Mouse (Mus musculus) retina, embryonic 14.5 days (tissue): ENCODE results near the gene Ehd4.

Experiments used
- DNase-seq: peaks from one replicate; pipeline ENCODE4 v3.0.0-alpha.2; 2015; ENCODE audit warnings: low spot score

The Ehd4 gene

GRCm38 (mm10) chr2:120069466-120069990, 84.9 kb downstream of the Ehd4 start:
- DNase-seq: no peak

- peak; percentile 71 for DNase-seq
These were observed 85.6 kb downstream of the Ehd4 start for GRCm38 (mm10) chr2:120068555-120069465.

GRCm38 (mm10) chr2:120066224-120066623, 88.2 kb downstream of the Ehd4 start:
- DNase-seq: no peak

- DNase-seq: no peak
These were observed 89.2 kb downstream of the Ehd4 start for GRCm38 (mm10) chr2:120065243-120065642.

GRCm38 (mm10) chr2:120064639-120065038, 89.8 kb downstream of the Ehd4 start:
- DNase-seq: no peak

GRCm38 (mm10) chr2:120062248-120062647, 92.2 kb downstream of the Ehd4 start:
- DNase-seq: no peak

GRCm38 (mm10) chr2:120060651-120061050, 93.8 kb downstream of the Ehd4 start:
- DNase-seq: no peak

- DNase-seq: peak; percentile 35
These were observed 94.2 kb downstream of the Ehd4 start for GRCm38 (mm10) chr2:120060190-120060589.

GRCm38 (mm10) chr2:120059466-120059865, 94.9 kb downstream of the Ehd4 start:
- no peak for DNase-seq

GRCm38 (mm10) chr2:120058818-120059217, 95.6 kb downstream of the Ehd4 start:
- no peak for DNase-seq

- DNase-seq: no peak
These were observed 98.5 kb downstream of the Ehd4 start for GRCm38 (mm10) chr2:120055923-120056322.

- DNase-seq: no peak
These were observed 99.4 kb downstream of the Ehd4 start for GRCm38 (mm10) chr2:120054771-120055552.

- DNase-seq: no peak
These were observed 103.0 kb downstream of the Ehd4 start for GRCm38 (mm10) chr2:120051405-120051804.

GRCm38 (mm10) chr2:120049632-120050274, 104.7 kb downstream of the Ehd4 start:
- DNase-seq: peak; percentile 63

- no peak for DNase-seq
These were observed 106.2 kb downstream of the Ehd4 start for GRCm38 (mm10) chr2:120048173-120048572.

- DNase-seq: no peak
These were observed 107.7 kb downstream of the Ehd4 start for GRCm38 (mm10) chr2:120046486-120047310.

GRCm38 (mm10) chr2:120044676-120045075, 109.7 kb downstream of the Ehd4 start:
- DNase-seq: no peak

GRCm38 (mm10) chr2:120044101-120044603, 110.3 kb downstream of the Ehd4 start:
- no peak for DNase-seq

- DNase-seq: no peak
These were observed 113.4 kb downstream of the Ehd4 start for GRCm38 (mm10) chr2:120040991-120041390.
